Mouse (Mus musculus) activated CD4-positive, CD25-positive, alpha-beta regulatory T cell, adult 4 months (primary cell): Measurements from ENCODE around the gene 1700016H13Rik. TPM values are rescaled to one million over a fixed set of nuclear protein-coding genes. Genes with fewer than 3 reads are reported as not detected.

Experiments
- ATAC-seq: one replicate; pipeline ENCODE4 v1.8.0; 2017
- polyA plus RNA-seq, 2 experiments: library from polyadenylated mRNA; unstranded; fragments of 100-300 nt; shearing (Covaris generic); gene quantifications; one replicate each; pipeline ENCODE4 v1.2.1; 2017

1700016H13Rik gene
- polyA plus RNA-seq, 2 experiments from 2014 or later: not detected

DNA sequence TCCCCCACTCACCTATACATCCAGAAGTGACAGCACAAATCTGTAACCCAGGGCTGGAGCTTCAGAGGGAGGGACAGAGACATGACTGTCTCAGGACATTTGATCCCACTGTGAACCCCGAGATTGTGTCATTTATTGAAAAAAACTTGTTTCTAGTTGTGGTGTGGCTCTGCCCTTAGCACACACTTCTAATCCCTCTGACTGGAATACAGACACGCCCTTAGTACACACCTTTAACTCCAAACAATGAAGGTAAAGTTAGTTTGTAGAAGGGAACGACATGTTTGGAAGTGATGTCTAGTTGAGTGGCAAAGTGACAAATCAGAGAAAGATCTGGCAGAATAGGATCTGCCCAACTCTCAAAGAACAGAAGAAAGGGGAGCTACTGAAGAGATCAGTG is 16.0 kb upstream of the 1700016H13Rik start:
- no peak for ATAC-seq

DNA sequence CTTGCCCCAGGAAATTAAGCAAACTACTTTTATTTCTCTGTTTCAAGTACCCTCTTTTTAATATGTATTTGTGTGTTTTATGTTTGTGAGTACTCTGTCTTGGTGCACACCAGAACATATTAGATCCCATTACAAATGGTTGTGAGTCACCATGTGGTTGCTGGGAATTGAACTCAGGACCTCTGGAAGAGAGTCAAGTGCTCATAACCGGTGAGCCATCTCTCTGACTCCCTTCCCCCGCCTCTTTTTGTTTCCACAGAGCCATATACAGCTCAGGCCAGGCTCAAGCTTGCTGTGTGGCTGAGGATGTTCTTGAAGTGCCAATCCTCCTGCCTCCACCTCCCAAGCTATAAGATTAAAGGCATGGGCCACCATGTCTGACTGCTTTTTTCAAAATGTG is 10.1 kb upstream of the 1700016H13Rik start:
- ATAC-seq: no peak

DNA sequence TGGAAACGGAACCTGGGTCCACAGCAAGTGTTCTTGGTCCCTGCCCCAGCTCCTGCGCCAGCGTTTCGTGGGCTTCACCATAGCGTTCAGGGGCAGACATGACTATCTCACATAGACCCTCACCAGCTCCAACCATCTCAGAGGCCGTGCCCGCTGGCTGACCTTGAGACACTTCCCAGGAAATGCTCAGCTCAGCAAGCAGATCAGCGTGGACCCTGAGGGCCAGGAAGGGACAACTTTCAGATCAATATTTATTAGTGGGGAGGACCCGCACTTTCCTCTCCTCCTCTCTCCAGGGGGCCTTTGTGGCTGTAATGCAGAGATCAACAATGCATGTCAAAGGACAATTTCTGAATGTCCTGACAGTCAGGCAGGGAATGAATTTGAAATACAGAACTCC is 9.1 kb upstream of the 1700016H13Rik start:
- ATAC-seq: no peak

DNA sequence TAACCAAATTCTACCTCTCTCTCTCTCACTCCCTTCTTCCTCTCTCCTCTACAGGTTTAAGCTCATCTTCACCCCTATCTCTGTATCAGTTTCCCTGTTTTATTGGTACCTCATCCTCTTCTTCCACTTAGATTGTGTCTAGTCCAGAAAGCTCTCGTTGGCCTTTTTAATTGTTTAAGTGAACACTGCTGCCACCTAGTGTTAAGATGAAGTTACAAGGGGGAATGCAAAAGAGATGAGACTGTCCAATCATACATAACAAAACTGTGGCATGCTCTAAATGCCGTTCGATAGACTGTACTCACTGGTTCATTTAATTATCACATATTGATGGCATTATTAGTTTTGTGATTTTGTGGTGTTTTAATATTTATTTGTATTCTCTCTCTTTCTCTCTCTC is 3.8 kb upstream of the 1700016H13Rik start:
- ATAC-seq: no peak

DNA sequence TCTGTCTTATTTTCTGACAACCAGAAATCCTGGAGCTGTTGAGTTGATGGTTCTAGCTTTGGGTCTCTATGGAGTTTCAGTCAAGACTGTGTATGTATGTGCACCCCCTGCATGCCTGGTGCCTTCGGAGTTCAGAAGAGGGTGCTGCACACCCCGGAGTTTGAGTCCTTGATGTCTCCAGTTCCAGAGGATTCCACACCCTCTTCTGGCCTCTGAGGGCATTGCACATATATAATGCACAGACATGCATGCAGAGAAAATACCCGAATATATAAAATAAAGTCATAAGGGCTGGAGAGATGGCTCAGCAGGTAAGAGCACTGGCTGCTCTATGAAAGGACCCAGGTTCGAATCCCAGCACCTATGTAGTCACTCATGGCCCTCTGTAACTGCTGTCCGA is 3.1 kb upstream of the 1700016H13Rik start:
- ATAC-seq: no peak

DNA sequence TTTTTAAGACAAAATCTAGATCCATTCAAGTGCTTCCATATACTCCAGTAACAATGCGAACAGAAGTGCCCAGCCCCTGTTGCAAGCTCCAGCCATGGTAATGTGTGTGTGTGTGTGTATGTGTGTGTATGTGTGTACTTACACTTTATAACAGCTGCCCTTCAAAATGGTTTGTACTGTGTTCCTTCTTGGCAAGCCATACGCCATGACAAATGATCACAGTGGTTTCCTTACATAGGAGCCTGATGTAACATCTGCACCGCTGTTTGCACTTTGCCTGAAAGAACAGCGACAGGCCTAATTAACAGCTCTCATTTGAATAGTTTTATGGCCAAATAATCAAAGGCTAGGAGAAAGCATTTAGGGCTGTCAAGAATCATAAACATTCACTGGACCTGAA is 1.0 kb downstream of the 1700016H13Rik start:
- ATAC-seq: no peak

DNA sequence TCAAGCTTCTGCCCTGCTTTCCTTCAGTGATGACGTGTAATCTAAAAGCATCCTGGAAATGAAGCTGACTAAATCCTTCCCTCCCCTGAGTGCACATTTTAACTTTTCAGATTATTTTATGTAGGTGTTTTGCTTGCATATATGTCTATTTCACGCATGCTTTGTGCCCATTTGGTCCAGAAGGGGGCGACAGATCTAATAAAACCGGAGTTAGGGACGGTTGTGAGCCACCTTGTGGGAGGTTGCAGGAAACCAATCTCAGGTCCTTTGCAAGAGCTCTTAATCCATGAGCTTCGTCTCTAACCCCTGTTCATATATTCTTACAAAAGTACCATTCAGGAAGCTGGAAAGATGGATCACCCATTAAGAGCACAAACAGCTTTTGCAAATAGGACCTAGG is 1.6 kb downstream of the 1700016H13Rik start:
- no peak for ATAC-seq

DNA sequence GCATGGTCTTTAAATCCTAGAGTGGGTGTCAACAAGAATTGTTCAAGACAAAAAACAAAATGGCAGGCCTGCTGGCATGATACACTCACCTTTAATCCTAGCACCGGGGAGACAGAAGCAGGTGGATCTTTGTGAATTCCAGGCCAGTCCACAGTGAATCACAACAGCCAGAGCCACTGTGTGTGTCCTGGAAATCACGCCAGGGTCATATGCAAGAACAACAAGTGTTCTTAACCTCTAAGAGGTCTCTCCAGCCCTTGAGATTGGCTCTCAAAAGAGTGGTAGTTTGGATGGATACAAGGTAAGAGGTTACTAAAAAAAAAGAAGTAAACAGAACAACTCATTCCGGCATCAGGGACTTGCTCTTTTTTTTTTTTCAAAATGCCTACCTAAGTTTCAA is 8.5 kb downstream of the 1700016H13Rik start:
- ATAC-seq: no peak

DNA sequence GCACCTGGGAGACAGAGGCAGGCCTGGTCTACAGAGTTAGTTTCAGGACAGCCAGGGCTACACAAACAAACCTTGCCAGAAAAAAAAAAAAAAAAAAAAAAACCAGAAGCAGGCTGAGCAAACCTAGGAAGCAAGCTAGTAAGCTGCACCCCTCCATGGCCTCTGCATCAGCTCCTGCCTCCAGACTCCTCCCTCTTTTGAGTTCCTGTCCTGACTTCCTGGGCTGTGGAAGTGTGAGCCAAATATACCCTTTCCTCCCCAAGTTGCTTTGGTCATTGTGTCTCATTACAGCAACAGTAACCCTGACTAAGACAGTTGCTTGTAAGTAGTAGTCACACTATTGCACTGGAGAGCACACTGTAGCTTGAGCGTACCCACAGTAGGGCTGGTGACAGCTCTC is 11.6 kb downstream of the 1700016H13Rik start:
- ATAC-seq: no peak

DNA sequence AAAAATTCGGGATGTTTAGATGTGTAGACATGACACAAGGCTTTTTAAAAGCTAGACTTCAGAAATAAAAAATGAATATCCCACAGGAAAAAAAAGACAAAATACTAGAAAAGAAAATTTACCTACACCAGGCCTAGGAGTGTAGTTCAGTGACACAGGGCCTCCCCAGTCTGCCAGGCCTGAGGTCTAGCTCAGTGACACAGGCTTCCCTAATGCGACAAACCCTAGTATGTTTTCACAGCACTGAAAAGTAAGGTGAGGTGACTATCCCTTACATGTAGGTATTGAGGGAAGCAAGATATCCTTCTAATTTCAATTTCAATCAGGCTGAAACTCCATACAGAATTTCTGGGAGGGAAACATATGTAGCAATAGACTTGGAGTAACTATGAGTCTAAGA is 18.6 kb downstream of the 1700016H13Rik start:
- ATAC-seq: no peak

DNA sequence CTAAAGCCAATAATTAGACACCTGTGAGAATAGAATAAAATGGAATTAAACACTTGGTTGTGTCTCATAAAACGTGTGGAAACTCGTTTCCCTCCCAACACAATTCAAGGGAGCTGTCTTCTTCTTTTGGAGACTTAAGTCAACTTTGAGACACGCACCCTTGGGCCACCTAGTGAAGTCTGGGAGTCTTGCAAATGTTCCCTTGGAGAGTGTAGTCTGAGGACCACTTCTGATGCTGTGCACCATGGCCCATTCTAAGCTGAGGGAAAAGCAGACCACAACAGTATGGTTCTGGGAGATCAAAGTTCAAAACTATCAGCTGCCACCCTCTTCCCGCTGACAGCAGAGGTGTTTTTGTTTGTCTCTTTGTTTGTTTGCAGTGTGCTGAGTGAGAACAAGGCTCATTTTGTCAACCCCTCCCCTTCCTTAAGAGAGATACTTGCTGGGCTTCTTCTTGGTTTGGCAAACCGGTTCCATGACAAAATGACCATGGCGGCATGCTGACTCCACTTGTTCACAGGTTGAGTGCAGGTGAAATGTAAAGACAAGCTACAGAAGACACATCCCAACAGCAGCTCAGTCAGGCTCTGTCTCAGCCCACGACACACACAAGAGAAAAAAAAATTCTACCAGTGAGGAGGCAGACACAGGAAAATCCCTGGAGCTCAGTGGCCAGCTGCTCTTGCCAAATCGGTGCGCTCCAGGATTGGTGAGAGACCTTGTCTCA is 25.8 kb downstream of the 1700016H13Rik start:
- no peak for ATAC-seq

DNA sequence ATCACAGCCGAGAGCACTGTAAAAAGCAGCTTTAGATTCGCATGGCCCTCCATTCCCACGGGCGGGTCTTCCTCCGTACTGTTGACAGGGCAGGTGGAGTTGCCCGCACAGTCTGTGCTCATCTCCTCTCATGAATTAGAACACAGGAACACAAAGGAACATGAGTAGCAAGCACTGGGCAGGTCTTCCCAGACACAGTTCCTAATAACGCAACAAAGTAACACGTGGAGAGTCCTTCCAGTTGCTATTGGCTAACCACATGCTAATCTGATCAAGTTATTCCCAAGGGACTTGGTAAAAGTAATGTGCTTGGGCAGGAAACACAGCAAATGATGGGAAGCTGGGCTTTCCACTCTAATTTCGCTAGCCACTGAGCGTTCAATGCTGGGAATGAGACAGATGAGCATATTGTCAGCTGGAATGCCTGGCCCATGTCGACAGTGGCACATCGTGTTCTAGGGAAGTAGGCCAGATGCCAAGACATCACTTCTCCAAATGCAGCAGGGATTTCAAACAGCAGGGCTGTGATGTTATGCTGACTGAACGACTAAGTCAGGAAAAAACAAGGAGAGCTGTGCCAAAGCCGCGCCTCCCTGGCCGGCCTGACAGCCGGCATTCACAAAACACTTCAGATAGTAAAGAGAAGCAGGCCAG is 26.6 kb downstream of the 1700016H13Rik start, which contains the start of gene Slc10a6:
Slc10a6 (minus strand) TSS at position 293 of the 654 bp plus-strand sequence.
- ATAC-seq: no peak

DNA sequence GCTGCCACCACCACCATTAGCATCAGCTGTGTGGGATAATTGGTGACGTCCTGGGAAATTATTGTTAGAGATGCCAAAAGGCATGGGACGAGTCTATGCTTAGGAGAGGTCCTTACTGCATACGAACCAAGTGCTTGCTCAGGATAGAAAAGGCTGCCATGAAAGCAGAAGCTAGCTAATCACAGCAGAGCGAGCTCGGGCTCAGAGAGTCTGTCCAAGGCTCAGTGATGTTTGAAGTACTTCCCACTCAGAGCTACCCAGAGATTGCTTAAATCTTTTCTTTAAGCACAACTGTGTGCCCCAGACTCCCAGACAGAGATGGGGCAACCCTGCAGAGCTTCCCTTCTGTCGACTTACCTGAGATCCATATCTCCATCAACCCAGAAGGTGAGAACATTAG is 27.3 kb downstream of the 1700016H13Rik start:
- ATAC-seq: no peak

DNA sequence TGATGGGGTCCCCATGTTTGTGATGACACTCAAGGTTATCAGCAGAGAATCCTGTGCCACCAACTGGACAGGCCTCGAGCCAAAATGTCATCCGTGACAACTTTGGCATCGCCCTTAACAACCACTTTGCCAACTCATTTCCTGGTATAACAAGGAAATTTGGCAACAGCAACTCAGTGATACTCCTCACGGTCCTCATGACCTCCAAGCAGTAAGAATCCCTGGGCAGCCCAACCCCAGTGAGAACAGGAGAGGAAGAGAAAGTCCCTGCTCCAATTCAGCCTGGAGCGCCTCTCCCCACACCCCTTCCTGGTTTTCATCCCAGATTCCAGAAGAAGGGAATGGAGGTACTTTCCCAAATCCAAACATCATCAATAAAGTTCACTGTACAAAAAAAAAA is 31.0 kb downstream of the 1700016H13Rik start:
- ATAC-seq: no peak

DNA sequence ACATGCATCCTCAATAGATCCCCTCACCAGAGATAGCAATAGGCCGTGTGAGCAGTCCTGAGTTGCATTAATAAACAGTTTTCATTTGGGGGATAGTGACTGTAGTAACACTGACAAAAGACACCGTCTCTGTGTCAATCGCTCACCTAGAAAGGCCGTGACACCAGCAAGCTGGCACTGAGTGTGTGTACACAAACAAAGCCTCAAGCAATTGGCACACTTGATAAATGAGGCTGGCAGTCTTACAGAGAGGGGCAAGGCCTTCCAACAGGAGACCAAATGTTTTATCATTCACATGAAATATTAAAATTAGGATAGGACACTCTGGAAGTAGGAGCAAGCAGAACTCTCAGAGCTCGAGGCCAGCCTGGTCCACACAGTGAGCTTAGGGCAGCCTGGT is 33.5 kb downstream of the 1700016H13Rik start:
- no peak for ATAC-seq

DNA sequence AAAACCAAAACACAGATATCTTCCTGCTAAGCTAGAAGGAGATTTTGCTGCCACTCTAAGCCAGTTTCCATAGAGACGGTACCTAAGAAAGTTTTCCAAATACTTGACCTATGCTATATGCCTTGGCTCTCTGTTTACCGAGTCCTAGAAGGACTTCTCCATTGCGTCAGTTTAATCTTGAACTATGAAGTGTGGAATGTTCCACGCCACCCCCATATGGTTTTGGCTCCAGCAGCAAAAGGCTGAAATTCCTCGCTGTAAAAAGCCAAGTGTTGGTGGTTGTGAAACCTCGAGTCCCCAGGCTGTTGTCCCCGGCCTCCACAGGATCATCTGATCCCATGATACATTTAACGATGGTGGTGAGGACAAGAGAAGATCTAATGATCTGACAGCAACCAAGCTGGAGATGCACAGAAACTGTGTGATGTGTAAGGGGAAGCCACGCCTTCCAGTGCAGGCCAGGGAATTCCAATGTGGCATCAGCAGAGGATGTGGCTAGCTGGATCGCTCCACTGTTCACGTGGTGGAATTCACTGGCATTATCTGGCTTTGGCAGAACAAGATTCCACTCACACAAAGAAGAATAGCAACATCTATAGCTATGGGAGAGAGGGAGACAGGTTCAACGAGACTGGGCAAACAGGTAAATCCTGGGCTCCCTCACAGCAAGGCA is 35.4 kb downstream of the 1700016H13Rik start:
- no peak for ATAC-seq

DNA sequence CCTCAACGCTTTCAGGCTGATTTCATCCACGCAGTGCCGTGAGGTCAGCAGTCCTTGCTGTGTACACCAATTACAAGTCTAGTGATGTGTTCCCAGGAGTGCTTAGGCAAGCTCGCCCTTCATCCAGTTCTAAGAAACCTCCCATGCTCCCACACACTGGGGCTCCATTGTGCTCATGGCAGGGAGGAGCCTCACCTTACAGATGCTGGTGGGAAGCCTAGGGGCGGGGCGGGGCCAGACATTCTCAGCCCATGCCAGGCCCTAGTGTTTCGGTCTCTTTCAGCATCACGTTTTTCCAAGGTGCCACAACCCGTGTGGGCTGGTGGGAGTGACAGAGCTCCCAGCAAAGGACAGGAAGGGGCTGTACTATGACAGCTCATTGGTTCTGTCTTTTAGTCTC is 38.6 kb downstream of the 1700016H13Rik start:
- no peak for ATAC-seq

DNA sequence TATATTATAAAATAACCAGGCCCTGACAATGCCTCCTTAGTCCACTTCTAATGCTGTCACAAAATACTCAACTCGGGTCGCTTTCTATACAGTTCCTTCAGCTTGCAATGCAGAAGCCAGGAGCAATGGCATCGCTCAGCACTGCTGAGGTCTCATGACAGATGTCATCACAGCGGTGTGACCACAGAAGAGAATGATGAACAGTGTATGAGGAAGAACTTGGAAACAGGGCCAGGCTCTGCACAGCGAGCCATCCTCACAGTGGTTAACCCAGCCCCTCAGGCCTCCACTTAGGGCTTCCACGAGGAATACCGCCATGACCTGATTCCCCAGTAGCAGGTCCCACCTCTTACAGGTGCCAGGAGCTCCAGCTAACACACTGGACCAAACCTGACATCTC is 41.5 kb downstream of the 1700016H13Rik start:
- no peak for ATAC-seq

DNA sequence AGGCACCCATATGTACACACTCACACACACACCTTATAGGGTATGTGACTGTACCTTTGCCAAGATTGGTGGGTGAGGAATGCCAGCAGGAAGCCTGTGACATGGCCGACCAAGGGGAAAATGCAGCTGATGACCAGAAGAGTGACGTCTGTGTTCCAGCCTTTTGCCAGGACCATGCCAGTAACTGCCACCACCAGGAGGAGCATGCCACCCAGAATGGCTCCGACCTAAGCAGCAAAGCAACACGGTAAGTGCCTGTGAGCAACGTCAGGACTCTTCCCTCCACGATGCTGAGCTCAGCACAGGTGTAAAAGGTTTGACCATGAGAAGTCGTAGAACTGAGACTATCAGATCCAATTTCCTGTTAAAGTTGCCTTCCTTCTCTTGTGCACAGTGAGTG is 43.5 kb downstream of the 1700016H13Rik start:
- ATAC-seq: no peak

DNA sequence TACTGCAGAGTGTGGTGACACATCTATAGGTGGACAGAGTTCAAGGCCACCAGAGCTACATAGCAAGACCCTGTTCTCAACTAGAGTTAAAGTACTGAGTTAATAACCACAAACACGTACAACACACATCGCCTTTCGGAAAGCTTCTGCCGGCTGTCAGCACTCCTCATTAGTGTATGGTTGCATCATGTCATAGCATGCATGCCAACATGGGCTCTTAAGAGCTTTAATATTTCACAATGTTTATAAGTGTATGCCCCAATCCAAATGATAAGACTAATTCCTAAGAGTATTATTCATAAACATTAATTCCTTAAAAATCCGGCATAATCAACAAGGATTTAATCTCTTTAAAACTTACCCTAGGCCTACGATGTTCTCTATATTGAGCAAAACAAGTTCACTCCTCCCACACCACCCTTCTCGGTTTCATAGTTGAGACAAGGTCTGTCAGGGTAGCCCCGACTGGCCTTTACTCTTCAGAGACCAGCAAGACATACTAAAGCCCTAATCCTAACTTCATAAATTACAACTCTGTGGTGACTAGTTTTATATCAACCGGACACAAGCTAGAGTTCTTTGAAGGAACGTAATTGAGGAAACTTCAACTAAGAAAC is 44.8 kb downstream of the 1700016H13Rik start:
- no peak for ATAC-seq

DNA sequence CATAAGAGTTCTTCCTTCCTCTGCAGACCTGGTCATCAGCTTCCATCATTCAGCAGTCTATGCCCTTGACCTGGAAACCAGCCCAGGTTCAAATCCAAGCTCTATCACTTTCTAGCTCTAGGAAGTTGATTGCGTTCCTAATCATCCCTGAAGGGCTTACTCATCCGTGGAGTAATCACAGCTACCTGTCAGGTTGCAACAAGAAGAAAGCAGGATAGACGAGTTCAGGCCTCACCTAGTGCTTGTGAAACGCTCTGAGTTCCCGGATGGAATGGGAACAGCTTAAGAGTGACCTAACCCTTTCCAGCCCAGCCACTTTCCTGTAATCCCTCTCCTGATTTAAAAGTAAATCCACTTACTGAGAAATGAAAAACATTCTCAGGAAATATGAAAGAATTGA is 45.7 kb downstream of the 1700016H13Rik start:
- no peak for ATAC-seq

DNA sequence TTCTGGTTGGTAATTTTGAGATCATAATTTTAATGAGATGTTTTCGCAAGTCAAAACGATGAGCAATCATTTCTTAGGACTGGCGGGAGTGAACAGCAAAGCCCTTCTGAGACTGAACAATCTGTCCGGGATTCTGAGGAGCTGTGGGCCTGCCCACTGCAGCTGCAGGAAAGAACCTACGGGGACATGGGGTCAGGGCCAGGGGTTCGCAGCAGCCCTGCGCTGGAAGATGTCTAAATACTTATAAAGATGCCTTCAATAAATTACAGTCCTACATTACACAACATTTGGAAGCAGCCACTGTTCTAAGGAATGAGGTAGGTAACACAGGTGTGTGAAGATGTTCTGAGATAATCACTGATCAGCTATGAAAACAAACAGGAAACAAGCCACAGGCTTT is 50.1 kb downstream of the 1700016H13Rik start:
- no peak for ATAC-seq

DNA sequence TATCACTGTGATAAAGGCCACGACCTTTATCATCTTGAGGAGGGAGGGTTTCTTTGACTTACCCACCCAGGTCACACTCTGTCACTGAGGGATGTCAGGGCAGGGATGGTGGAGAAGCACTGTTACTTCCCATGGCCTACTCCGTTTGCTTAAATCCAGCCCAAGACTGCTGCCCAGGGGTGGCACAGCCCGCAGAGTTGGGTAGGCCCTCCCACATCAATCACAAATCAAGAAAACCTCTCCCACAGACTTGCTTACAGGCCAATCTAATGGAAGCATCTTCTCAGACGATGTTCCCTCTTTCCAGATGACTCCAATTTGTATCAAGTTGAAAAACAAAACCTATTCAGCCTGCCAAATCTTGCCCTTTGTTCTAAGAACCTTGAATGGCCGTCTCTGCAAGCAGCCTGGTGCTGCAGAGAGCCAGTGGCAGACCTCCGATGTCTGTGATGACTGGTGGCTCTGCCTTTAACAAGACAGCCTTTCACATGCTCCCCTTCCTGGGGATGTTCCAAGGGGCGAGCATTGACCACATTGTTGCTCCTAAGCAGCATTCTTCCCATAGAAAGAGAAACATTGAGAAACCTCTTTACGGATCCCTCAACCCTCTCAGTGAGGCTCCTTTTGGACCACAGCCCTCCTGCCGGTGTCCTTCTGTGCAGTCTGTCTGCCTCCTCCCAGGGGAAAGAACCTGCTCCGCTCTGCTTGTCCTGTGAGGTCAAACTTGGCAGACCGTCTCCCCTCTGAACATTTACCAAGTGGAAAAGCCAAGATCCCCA is 52.5 kb downstream of the 1700016H13Rik start:
- ATAC-seq: no peak
